Mouse (Mus musculus) heart, embryonic 11.5 days (tissue): ENCODE measurements around the gene Cphx3. TPM values are rescaled to one million over a fixed set of nuclear protein-coding genes. Genes with fewer than 3 reads are reported as not detected.
"Not testable (repeated sequence)": the region's sequence is repeated elsewhere in the genome, so short reads cannot be mapped to it uniquely, and the experiment has no call there.

Experiments used
- ATAC-seq: fragments of 200-750 bp; cut with Nextera tagmentation; replicated peaks from 2 replicates; pipeline ENCODE4 v1.8.0; 2017; ENCODE audit warnings: moderate library complexity; ENCODE audit not compliant: insufficient number of reproducible peaks, low FRiP score, low TSS enrichment
- H3K27ac ChIP-seq: fragments of 300-500 bp; sonication (generic); 2 replicates; pipeline ENCODE4 v1.5.1; 2014; ENCODE audit warnings: mild to moderate bottlenecking, low read depth, low read length
- H3K27me3 ChIP-seq: fragments of 300-500 bp; sonication (generic); 2 replicates; pipeline ENCODE4 v1.6.1; 2014; ENCODE audit warnings: mild to moderate bottlenecking, low read length, mixed read lengths; ENCODE audit not compliant: control insufficient read depth, insufficient read depth
- H3K36me3 ChIP-seq: fragments of 300-500 bp; sonication (generic); 2 replicates; pipeline ENCODE4 v1.6.1; 2014; ENCODE audit warnings: mild to moderate bottlenecking, low read length, moderate library complexity, mixed read lengths; ENCODE audit not compliant: control insufficient read depth, insufficient read depth
- H3K4me1 ChIP-seq: fragments of 300-500 bp; sonication (generic); 2 replicates; pipeline ENCODE4 v1.6.1; 2014; ENCODE audit warnings: low read length; ENCODE audit not compliant: control insufficient read depth, insufficient read depth
- H3K4me2 ChIP-seq: fragments of 300-500 bp; sonication (generic); 2 replicates; pipeline ENCODE4 v1.6.1; 2014; ENCODE audit warnings: mild to moderate bottlenecking, moderate library complexity
- H3K4me3 ChIP-seq: fragments of 300-500 bp; sonication (generic); 2 replicates; pipeline ENCODE4 v1.5.1; 2014; ENCODE audit warnings: low read depth, low read length
- H3K9ac ChIP-seq: fragments of 300-500 bp; sonication (generic); 2 replicates; pipeline ENCODE4 v1.6.1; 2014; ENCODE audit warnings: mild to moderate bottlenecking, low read depth, low read length, moderate library complexity
- H3K9me3 ChIP-seq: fragments of 300-500 bp; sonication (generic); replicated peaks from 2 replicates; pipeline ENCODE4 v1.6.1; 2016; ENCODE audit warnings: low read length; ENCODE audit not compliant: control insufficient read depth
- WGBS: fragments of 180-500 bp; shearing (Covaris S2); extraction: QIAGEN DNeasy Blood & Tissue Kit; methylation state at CpG from one replicate; pipeline ENCODE4 v1.1.7; 2014; ENCODE audit not compliant: insufficient replicate concordance; 5-methylcytosine and 5-hydroxymethylcytosine counted together
- polyA plus RNA-seq: library from polyadenylated mRNA; unstranded; fragments of >200 nt; fragmentation: Nextera tagmentation; extraction: Ambion mirVana; gene quantifications from 2 replicates; pipeline ENCODE4 v1.2.1, GENCODE M21; 2014

Gene Cphx3
- polyA plus RNA-seq, 1 experiment from 2014 or later, result not detected

DNA sequence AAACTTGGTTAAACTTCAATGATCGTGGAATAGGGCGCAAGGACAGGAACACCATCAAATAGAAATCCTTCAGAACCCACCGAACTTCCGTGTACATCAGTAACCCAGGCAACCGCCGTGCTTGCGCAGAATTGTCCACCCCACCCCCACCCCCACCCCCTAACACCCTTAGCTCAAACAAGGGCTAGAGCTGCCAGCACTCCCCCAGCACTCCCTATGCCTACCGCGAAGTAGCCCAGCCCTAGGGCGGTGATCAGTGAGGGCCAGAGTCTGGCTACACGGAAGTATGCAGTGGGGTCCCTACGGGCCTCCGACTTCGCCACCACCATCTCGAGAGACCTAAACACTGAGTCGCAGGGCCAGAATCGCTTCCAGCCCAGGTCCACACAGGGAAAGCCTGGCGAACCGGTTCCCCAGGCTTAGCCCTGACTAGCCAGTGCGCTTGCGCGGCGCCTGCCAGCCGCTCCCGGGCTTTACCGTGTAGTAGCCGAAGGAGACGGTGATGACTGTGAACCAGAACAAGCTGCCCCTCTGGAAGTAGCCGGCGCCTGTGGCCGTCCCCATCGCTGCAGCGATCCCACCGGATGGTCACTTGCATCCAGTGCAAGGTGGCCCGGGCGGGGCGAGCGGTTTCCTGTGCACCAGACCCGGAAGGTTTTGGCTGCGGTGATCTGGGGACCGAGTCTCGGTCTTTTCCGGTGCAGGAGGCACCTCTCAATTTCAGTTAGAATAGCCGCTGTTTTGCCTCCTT, 15.3 kb upstream of the Cphx3 start:
- H3K4me3 ChIP-seq, H3K4me2 ChIP-seq, H3K4me1 ChIP-seq, H3K9me3 ChIP-seq, H3K9ac ChIP-seq, H3K36me3 ChIP-seq, H3K27me3 ChIP-seq, H3K27ac ChIP-seq, ATAC-seq: not testable (repeated sequence)
- no CpG with 5 or more reads among the region's 44 CpGs for WGBS

DNA sequence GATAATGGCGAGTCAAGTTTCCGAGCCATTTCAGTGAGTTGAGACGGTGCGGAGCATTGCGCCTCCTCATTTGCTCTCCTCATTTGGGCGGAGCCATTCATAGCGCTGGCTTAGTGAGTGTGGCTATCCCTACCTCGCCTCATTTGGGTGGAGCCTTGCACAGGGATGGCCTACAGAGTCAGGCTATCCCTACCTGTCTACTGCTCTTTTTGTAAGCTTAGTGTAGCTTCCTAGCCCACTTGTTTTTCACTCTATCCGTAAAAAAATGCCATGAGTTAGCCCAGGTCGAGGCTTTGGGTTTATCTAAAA, 14.8 kb upstream of the Cphx3 start, which contains the start of gene Tmem254c:
TSS of gene Tmem254c (minus strand) at position 31 of the 309 bp plus-strand sequence.
- not testable (repeated sequence) for H3K27me3 ChIP-seq, H3K4me2 ChIP-seq, H3K36me3 ChIP-seq, H3K4me3 ChIP-seq, H3K4me1 ChIP-seq, H3K27ac ChIP-seq, H3K9me3 ChIP-seq, ATAC-seq, H3K9ac ChIP-seq
- WGBS, result no CpG with 5 or more reads among the region's 10 CpGs

DNA sequence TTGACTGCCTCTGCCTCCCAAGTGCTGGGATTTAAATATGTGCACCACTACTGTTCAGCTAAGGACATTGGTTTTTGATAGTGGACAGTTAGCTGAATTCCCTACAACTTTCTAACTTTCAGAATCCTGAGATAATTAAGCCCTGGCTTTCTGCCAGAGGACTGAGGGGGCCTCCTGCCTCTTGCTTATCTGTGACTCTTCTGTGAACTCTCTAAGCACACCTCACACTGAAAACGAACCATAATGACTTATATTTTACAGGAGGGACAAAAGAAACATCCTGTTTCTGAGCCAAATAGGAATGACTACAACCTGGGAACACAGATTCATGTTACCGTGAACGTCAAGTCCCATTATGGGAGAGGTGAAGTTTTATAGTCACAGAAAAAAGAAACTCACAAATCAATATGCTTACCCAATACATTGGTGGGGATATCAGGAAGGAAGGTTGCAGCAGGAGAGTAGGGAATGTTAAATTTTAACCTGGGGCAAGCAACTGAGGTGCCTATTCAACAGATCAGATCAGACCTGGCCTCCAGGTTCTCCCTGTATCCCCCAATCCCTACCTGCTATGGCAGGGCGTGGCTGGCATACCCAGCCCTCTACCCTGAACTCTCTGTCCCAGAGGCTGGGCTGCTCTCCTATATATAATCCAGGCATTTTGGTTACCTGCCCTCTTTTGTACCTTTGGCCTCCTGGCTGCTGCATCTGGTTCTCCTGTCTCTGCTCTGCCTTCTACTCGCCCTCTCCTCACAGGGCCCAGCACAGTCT, 5.3 kb upstream of the Cphx3 start:
- not testable (repeated sequence) for H3K4me2 ChIP-seq, H3K27me3 ChIP-seq, H3K9ac ChIP-seq, ATAC-seq, H3K36me3 ChIP-seq, H3K27ac ChIP-seq, H3K9me3 ChIP-seq, H3K4me1 ChIP-seq, H3K4me3 ChIP-seq
- WGBS, result no CpG with 5 or more reads among the region's 5 CpGs

- not testable (repeated sequence) for H3K4me1 ChIP-seq
These were observed 881 bp upstream of the Cphx3 start, which contains the start of gene Cphx2 for GRCm38 (mm10) chr14:26081216-26081615. Cphx2 (plus strand) TSS chr14:26081516.

GRCm38 (mm10) chr14:26097622-26098021, 15.5 kb downstream of the Cphx3 start:
- not testable (repeated sequence) for H3K27ac ChIP-seq, H3K4me1 ChIP-seq, H3K9ac ChIP-seq, H3K4me2 ChIP-seq, H3K27me3 ChIP-seq, H3K36me3 ChIP-seq, H3K9me3 ChIP-seq, ATAC-seq, H3K4me3 ChIP-seq
- no CpG with 5 or more reads among the region's 3 CpGs for WGBS

More at GRCm38 (mm10) chr14:26081216-26081615, 881 bp upstream of the Cphx3 start, which contains the start of gene Cphx2:
- no CpG with 5 or more reads among the region's 6 CpGs for WGBS
- not testable (repeated sequence) for H3K36me3 ChIP-seq, H3K9me3 ChIP-seq, ATAC-seq, H3K9ac ChIP-seq, H3K4me2 ChIP-seq, H3K27me3 ChIP-seq, H3K4me3 ChIP-seq, H3K27ac ChIP-seq

- H3K4me1 ChIP-seq, H3K27me3 ChIP-seq, H3K4me3 ChIP-seq, H3K9me3 ChIP-seq, ATAC-seq, H3K36me3 ChIP-seq, H3K9ac ChIP-seq, H3K4me2 ChIP-seq, H3K27ac ChIP-seq: not testable (repeated sequence)
- no CpG with 5 or more reads among the region's 7 CpGs for WGBS
These were observed 36.1 kb downstream of the Cphx3 start, which contains the start of gene Duxbl2 for GRCm38 (mm10) chr14:26118150-26118549. Duxbl2 (plus strand) TSS chr14:26118349.

GRCm38 (mm10) chr14:26118550-26119000, 36.5 kb downstream of the Cphx3 start:
- not testable (repeated sequence) for H3K4me2 ChIP-seq, H3K9ac ChIP-seq, H3K36me3 ChIP-seq, H3K9me3 ChIP-seq, H3K4me1 ChIP-seq, H3K27ac ChIP-seq, H3K27me3 ChIP-seq, H3K4me3 ChIP-seq
- ATAC-seq, result peak; percentile 55; the same call in 1 of the 2 replicates
- WGBS, result no CpG with 5 or more reads among the region's 18 CpGs

DNA sequence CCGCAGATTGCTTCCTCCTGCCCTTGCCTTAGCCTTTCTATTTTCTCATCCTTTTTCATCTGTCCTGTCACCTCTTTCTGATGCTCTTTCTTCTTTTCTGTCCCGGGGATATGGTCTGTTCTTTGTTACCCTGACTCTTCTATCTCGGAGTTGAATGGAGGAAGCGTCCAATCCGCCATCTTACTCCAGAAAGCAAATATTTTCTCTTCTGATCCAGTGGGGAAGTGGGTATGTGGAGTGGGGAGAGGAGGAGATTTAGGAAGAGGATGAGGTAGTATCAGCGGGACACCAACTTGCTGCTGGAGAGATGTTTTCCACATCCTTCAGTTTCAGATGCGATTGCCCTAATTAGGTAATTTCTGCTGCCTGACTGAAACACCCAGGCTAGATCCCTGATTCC, 37.0 kb downstream of the Cphx3 start:
- H3K4me3 ChIP-seq, H3K27me3 ChIP-seq, H3K36me3 ChIP-seq, H3K9ac ChIP-seq, H3K4me2 ChIP-seq, H3K27ac ChIP-seq, ATAC-seq, H3K4me1 ChIP-seq, H3K9me3 ChIP-seq: not testable (repeated sequence)
- WGBS, result no CpG with 5 or more reads among the region's 7 CpGs
